Mouse (Mus musculus) bone marrow, adult 2 months (tissue): ENCODE measurements at regions not wholly inside any gene's neighbourhood (a gene's known extent, or its start where the extent isn't known, plus 50 kb on each side); places are given as distances from the start of the nearest gene placed in this dataset.

Experiments used
- CTCF ChIP-seq: fragments of 200-500 bp; IDR thresholded peaks from 2 replicates; pipeline ENCODE4 v1.5.1; 2011; ENCODE audit warnings: low read length, control low read depth; ENCODE audit not compliant: control insufficient read depth, insufficient read depth
- POLR2A ChIP-seq: fragments of 200-500 bp; IDR thresholded peaks from 2 replicates; pipeline ENCODE4 v1.6.1; 2011; ENCODE audit warnings: low read depth, mild to moderate bottlenecking, control low read depth, low read length, borderline replicate concordance; ENCODE audit not compliant: control insufficient read depth

GRCm38 (mm10) chr10:37502505-37502904 lies 363.8 kb upstream of the Marcks start:
- no peak for TF ChIP-seq CTCF
- no peak for TF ChIP-seq POLR2A
